Mouse (Mus musculus): ENCODE results near the gene Pnpla3. TPM values are rescaled to one million over a fixed set of nuclear protein-coding genes. Genes with fewer than 3 reads are reported as not detected.

Pnpla3 gene
- polyA plus RNA-seq, 2 experiments from 2014 or later = not detected

DNA sequence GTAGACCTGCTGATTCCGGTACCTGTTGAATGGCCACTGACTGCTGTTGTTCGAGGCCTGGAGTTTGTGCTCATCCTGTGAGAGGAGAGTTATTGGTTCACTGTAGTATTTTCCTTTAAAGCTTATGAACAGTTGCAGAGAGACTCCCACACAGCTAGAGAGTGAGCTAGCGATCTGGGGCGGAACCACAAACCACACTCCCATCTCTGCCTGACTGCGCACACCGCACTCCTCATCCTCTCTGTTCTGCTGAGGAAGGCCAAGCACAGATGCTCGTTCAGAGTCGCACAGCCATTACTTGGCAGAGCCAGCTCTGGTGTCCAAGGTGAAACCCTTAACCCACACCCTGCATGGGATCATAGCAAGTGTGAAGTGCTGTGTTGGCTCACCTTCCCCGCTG, 11.1 kb downstream of the Pnpla3 start:
- no peak for ATAC-seq

DNA sequence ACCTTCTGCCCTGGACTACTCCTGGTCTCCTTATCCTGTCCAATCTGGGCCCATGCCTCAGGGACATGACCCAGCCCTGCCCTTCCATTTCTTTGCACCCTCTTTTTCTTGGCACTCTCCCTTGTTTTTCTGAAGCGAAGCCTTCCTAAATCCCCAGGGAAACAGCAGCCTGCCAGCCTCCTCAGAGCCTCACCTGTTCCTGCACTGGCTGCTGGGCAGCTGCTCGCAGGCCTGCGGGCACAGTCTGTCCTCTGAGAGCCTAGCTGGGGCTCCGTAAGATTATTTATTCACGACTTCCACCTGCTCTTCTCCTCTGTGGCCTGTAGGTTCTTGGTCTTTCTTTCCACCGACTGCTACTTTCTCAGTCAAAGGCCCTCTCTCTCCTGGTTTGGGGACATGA, 14.4 kb downstream of the Pnpla3 start:
- no peak for ATAC-seq

DNA sequence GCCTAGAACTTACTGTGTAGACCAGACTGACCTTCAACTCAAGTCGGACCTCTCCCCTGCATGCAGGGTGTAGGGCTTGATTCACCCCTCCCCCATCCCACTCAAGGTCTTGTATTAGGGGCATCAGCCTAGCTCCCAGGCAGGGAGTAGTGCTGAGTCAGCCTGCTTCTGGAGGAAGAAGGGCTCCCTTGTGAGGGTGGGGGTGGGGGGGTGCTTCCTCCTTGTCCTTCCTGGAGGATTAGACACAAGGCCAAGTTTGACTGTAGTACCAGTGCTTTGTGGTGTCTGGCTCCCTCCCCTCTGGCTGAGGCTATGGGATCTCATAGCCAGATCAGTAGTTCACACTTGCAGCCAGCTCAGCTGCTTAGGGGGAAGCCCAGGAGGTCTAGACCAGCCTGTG, 16.3 kb downstream of the Pnpla3 start:
- no peak for ATAC-seq

DNA sequence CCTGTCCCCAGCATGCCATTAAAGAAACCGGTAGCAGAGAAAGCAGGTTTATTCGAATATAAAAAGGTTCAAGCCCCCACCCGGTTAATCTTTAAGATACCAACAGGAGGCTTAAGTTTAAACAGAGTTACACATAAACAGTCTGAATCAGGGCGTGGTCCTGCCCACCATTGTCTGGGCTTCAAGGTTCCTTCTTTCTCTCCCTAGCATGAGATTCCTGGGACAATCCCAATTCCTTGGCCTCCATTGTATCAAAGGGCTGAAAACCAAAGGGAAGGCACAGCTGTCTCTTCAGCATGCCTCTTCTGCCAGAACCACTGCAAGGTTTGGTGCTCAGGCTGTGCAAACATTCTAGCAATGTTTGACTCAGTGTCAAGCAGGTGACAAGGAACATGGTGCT, 18.6 kb downstream of the Pnpla3 start:
- ATAC-seq = no peak

DNA sequence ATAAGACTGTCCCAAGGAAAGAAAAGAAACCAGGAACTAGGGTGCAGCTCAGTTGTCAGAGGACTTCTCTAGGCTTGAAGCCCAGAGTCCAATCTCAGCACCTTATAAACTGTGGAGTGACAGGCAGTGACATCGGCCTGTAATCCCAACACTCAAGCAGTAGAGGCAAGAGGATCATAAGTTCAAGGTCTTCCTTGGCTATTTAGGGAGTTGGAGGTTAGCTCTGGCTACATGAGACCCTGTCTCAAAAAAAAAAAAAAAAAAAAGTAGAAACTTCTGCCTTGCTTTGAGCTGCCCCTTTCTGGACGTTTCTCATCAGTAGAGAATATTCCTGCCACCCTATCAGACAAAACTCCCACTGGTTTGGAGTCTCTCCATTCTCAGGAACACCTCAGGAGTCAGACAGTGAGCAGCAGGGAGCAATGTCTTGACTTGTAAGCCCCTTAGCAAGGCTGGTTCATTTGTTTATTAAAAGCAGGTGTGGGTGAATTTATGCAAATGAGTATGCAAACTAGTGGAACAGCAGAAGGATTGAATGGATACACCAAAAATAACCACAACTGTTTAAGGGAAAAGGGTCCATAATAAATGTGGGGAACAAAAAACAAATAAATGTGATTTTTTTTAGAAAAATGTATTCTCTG, 21.4 kb downstream of the Pnpla3 start:
- ATAC-seq = no peak

DNA sequence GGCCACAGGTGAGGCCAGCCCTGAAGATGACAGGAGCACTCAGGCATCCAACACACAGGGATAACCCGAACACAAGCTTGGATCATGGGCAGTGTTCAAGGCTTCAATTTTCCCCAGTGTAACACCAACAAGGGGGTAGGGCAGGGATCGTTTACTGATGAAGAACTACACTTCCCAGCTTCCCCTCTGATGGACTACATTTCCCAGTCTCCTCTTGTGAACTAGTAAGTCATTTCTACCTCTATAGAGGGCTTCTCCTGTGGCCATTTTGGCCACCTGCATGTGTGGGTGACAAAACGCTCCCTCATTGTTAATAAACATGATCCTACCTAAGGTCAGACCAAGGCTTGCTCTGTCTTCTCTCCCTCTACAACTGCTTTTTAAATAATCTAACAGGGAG, 22.2 kb downstream of the Pnpla3 start:
- no peak for ATAC-seq

DNA sequence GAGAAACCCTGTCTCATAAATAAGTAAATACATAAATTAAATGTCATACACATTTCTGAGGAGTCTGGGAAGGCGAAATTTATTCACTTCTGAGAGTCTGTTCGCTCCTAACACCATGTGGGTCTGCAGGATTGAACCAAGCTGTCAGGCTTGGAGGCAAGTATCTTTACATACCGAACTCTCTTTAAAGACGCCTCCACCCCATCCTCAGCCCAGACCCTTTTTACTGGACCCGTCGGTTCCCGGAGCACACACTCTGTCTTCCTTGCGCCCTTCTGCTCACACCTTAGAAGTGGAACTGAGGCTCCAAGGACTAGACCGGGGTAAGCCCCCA, 24.1 kb downstream of the Pnpla3 start:
- ATAC-seq = no peak

DNA sequence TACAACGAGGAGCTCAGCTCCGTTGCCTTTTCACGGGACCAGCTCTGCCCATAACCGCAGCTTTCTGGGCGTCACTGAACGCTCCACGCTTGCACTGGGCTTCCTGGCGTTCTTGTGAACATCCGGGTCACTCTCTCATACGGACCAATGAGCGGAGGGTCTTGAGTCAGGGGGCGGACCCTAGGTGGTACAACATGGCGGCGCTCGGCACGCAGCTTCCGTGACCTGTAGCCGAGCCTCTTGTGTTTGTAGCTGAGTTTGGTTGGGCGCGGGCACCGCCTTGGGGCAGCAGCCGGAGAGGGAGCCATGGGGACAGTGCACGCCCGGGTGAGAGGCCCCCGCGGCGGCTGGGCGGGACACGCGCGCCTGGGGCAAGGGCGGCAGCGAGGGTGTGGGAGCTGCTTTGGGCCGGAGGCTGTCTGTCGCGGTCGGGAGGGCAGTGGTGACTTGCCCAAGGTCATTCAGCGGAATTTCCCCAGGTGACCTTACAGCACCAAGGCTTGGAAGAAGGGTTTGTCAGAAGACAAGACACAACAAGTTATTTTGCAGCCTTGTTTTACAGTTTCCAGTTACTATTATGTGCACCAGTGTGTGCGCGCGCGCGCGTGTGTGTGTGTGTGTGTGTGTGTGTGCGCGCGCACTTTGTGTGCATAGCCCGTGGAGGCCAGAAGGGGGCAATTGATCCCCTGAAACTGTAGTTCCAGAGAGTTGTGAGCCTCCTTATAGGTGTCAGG, 24.6 kb downstream of the Pnpla3 start, which contains the start of gene Samm50:
Samm50 (plus strand) TSS at position 184 of the 734 bp plus-strand sequence.
- ATAC-seq = peak; percentile 100

DNA sequence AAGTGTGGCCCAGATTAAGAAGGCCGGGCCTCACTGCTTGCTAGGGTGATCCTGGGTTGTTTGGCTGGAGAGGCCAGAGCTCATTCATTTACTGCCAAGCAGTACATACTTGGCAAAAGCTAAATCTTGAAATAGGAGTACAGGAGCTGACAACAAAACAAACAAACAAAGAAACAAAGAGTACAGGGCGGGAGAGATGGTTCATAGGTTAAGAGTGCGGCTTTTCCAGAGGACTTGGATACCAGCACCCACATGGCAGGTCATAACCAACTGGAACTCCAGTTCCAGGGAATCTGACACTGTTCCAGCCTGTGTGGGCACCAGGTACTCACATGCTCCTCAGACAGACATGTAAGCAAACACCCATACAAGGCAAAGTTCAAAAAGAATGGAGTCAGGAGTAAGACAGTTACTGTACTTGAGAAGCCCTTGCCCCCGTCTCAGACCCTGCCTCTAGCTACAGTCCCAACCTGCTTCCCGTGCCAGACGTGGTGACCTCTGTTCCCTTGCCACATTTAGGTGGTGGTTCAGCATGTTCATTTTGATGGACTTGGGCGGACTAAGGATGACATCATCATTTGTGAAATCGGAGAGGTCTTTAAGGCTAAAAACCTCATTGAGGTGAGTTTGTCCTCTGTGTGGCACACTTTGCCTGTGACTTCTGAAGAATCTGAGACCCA, 29.0 kb downstream of the Pnpla3 start:
- ATAC-seq = no peak

DNA sequence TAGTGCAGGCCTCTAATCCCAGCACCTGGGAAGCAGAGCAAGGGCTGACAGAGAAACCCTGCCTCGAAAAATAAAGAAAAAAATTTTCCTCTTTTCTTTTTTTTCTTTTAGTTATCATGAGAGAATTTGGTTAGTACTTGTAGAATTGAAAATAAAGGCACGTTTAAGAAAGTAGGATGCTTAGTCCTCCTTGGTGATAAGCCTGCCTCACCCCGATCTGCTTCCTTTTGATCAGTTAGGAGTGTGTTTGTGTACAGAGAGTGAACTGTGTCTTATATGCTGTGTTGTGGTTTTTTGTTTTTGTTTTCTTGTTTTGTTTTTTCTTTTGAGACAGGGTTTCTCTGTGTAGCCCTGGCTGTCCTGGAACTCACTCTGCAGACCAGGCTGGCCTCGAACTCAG, 39.7 kb downstream of the Pnpla3 start:
- ATAC-seq = no peak

DNA sequence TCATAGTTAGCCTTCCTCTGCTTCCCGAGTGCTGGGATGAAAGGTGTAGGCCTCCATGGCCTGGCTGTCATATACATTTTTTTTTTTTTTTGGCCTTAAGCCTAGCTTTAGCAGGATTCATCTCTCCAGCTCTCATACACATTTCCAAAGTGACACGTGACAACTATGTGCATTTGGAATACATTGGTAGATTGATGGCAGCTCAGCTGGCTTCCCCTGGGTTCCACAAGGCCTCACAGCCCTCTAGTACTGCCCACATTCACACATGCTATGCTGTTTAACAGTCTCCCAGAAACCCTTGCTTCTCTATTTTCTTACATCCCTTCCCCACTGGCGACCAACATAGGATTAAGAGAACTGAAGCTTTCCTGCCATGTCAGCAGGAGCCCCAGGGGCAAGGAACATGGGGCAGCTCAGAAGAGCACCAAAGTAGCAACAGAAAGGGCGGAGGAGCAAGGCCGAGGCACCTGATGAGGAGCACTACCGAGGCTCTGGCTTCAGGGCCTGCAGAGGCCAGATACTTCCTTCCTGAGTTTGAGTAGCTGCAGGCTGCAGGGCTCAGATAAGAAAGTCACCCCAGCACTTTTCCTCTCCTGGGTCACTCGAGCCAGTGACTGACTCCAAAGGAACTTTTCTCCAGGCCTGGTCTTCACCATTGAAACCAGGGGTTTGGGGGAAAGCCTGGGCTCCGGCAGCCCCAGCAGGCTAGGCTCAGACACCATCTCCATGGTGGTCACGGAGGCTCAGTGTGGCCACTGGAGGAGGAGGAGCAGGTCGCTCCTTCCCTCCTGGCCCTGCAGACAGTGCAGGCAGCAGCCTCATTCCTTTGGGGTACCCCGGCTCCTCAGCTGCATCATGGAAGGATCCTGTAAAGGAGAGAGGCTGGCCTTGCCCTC, 42.1 kb downstream of the Pnpla3 start:
- no peak for ATAC-seq

DNA sequence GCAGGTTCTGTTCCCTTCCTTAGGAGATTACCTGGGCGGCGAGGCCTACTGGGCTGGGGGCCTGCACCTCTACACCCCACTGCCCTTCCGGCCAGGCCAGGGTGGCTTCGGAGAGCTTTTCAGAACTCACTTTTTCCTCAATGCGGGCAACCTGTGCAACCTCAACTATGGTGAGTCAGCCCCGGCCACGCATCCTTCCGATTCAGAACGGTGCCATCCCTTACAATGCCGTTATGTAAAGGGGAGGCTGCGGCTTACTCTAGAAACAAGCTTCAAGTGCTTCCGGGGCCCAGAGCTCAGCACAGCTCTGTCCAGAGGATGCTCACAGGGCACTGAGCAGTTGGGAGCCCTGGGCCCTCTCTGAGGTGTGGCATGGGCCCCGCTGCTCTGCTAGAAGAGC, 42.8 kb downstream of the Pnpla3 start:
- ATAC-seq = no peak

DNA sequence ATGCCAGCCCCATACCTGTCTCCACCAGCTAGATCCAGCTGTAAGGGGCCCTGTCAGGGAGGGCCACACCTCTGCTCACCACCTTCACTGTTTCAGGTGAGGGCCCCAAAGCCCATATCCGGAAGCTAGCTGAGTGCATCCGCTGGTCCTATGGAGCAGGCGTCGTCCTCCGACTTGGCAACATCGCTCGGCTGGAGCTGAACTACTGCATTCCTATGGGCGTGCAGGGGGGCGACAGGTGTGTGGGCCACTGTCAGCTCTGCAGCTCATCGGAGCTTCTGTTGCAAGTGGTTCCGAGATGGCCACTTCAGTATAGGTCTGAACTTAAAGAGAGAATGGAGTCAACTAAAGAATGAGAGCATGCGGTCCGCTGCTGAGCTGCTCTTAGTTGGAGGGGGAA, 43.3 kb downstream of the Pnpla3 start:
- no peak for ATAC-seq

DNA sequence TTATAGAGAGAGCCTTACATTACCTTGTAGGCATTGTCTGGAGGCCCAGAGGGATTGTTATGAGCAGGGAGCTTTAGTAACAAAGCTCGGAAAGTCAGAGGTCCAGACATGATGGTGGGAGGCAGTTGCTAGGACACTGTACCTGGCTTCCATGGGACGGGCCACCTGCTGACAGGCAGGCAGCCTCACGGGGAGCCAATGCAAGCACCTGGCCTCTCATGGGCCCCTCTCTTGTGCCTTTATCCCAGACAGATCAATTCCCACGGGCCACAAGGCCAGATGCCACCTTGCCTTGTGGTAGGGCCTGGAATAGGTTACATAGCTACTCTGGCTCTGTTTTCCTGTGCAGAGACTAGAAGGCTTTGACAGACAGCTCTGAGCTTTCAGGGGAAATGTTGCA, 43.9 kb downstream of the Pnpla3 start:
- no peak for ATAC-seq

DNA sequence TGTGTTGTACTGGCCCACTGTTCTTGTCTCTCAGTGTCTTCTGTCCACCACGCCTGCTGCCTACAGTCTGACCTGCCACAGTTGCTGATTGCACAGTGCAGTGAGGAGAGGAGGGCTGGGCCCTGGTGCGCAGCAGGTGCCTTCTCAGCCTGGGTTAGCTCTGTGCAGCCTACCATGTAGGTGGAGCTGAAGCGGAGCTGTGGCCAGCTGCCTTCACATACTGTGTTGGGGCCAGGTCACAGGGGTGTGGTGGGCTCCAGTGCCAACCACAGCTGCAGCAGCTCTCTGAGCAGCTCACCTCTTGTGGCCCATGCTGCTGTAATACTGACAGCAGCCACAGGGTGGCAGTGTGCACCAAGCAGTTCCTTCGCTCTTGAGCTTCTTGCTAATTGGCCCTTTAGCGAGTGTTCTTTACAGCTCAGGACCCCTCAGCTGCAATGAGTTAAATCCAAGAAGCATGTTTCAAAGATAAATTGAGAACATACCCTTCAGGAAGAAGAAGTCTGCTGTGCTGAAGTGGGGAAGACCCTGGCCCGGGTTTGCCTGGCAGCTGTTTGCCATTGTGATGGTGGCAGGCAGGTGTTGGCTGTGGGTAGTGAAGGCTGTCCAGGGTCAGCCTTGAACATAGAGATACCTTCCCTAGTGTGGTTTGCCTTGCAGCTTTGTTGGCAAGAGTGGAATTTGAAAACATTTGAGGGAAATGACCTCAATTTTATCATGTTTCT, 44.6 kb downstream of the Pnpla3 start:
- no peak for ATAC-seq

DNA sequence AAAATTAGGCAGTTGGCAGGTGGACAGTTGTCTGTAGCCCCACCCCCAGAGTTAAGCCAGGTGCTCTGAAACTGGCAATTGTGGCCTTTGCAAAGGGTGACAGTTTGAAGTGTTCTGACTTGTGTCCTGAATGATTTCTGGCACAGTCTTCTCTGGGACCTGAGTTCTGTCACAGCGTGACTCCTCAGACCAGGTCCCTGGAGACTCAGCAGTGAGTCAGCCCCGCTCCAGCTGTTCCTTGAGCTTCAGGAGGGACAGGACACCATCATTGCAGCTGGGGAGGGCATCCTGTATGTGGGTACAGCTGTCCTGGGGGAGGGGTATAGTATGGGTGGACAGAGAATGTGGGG, 45.1 kb downstream of the Pnpla3 start:
- no peak for ATAC-seq

DNA sequence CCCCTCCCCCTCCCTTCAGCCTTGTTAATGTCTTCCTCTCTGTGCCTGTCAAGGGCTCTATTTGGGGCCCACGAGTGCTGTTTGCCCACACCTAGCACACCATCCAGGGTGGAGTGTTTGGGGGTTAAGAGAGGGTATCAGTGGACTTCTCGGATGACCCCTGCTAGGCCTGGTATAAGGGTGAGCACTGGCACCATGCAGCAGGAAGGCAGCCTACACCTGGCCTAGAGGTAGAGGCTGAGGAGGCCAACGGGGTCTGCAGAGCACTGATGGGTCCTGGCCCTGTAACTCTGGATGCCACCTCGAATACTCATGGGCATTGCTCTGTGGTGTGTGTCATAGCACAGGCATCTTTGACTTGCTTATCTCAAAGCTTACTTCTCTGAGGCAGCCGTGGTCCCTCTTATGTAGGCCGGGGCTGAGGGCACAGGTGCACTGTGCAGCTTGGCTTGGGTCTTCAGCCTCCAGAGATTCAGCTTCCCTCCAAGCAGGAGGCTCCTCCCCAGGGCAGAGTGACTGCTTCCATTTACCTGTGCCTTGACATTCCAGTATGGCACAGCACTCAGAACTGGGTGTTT, 45.6 kb downstream of the Pnpla3 start:
- no peak for ATAC-seq

DNA sequence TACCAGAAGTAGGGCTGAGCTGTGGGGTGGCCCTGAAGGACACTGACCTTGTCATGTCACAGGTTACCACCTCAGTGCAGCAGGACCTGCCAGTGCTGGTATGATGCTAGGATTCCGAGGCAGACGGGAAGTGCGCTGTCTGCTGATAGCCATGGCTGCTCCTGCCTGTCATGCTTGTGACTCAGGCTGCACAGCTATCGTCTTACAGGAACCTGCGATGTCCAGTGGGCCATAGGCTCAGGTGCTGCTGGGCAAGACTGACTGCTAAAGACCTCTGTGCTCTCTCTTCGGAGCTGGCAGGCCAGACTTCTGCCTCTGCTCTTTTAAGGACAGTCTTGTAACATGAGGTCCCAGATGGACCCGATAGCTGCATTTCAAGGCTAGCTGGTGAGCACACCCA, 46.8 kb downstream of the Pnpla3 start:
- no peak for ATAC-seq

DNA sequence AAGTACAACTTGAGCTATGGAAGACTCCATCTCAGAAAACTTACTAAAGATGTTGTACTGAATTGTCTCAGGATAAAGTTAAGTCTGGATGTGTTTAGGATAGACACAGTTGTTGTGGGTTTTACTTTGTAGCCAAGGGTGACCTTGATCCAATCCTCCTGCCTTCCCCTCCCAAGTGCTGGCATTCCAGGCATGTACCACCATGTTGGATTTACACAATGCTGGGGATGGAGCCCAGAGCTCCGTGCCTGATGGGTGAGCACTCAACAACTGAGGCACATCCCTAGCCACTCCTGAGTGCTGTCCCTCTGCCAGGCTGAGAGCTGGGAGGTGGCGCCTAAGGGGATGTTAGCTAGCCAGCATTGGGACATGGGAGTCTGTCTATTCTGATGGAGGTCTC, 47.6 kb downstream of the Pnpla3 start:
- no peak for ATAC-seq

DNA sequence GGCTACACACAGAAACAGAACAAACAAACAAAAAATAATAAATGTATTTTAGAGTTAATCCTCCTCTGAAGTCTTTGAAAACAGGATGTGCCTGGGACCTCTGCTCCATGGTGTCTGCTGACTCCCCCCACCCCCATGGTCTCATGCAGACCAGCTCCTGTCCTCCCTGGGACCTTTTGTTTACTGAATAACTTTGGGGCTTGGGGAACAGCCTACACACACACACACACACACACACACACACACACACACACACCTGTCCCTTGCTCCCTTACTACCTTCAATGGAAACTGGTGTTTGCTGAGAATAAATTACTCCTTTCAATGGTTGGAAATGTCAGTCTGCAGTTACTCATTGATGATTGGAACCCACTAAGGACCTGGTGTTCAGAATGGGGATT, 48.4 kb downstream of the Pnpla3 start:
- no peak for ATAC-seq

DNA sequence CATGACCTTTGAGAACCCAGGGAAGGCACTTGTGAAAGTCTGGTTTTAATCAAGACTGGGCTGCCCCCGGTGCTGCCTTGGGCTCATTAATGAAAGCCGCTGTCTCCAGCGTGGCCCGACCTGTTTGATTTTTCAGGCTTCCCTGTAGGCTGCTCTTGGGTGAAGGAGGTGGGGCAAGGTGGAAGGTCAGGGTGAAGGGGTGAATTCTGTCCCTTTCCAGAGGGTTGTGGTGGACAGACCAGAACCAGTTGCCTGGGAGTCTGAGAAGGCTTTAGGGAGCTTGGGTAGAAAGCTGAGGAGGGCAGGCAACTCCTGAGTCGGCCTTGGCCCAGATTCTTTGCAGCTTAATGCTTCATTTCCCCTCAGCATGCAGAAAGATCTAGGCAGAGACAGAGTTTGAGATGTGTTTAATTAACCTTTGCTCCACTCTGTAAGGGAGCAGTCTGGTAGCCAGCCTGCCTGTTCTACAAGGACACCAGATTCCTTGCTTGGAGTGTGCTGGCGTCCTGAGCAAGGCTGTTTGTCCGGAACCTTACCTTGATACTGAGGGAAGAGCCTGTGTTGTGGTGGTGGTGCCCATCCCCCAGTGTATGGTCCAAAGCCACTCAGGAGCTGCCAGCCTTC, 48.9 kb downstream of the Pnpla3 start:
- no peak for ATAC-seq
